Mouse (Mus musculus) thymus, postnatal 10 days (tissue): ENCODE measurements around the gene Gdf1.

Experiments
- DNase-seq, 2 experiments: peaks; one replicate each; pipeline ENCODE4 v3.0.0; 2021; ENCODE audit warnings: low spot score in 2 of 2

Gdf1 gene

DNA sequence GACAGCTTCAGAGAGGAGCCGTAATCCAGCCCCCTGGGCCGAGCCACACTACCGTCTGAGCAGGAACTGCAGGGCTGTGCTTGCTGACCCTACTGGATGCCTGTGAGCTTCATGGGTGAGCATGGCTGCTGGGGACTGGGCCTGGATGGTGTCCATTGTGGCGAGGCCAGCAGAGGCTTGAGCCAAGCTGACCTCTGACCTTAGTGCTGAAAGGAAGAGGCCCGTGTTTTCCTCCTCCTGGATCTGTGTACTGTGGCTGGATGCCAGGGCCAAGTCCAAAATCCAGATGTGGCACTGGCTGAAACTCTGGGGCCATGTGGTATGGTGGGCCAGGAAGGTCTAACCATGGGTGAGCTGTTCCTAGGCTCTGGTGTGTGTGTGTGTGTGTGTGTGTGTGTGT, 34.4 kb downstream of the Gdf1 start:
- DNase-seq, result no peak

GRCm38 (mm10) chr8:70366588-70366987, 37.0 kb downstream of the Gdf1 start:
- DNase-seq, result no peak

DNA sequence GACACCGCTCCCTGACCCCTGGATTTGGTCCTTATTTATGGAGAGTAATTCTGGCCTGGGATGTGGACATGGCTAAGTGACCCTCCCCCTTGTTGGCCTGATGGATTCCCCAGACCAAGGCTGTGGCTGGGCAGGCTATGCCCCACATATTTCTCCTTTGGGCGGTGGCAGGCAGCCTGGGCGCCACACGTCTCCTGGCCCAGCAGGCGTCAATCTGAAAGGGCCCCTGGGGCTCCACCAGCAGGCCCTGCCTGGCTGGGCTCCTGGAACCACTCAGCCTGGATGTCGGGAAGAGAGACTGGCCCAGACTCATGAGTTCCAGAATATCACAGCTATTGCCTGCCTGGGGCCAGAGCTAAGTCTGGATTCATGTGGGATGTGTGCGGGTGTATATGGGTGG, 40.9 kb downstream of the Gdf1 start:
- no peak for DNase-seq

DNA sequence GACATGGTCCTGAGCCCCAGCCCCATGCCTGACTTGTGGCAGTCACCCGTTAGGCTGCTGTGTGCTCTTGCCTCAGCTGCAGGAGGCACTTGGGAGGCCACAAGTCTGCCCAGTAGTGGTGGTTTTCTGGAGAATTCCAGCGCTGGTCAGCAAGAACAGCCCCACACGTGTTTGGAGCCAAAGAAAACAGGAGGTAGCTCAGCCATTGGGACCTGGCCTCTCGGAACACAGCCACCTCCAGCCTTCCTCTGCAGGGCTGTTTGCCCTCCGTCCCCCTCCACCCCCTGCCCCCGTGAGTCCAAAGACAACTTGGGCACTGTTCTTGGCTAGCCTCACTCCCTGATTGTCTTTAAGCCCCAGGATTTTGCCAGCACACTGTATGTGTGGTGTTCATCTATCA, 42.3 kb downstream of the Gdf1 start:
- no peak for DNase-seq

DNA sequence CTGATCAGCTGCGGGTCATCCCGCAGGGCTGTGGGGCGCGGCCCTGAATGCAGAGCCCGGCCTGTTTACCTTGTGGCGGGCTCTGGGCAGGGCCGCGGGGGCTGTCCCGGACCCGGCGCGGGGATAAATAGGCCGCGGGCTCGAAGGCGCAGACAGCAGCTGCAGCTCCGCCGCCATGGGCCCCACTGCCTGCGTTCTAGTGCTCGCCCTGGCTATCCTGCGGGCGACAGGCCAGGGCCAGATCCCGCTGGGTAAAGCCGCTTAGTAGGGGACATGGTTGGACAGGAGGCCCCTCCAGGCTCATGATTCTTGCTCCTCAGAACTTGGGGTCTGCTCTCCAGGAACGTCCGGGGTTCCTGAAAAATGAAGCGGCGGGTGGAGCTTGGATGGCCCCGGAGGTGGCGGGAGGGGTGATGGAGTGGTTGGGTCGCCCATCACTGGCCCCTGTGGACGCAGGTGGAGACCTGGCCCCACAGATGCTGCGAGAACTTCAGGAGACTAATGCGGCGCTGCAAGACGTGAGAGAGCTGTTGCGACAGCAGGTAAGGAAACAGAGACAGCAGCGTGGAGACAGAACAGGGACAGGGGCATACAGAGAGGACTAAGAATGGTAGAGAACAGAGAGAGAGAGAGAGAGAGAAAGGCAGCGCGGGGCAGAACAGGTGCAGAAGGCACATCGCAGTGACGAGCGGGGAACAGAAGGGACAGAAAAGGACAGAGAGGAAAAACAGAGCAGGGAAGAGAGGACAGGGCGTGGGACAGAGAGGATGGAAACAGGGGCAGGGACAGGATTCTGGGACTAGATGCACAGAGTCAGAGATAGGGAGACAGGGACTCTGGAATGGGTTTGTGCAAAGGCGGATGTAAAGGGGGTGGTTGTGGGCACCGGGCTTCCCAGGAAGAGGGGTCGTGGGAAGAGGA, 44.0 kb downstream of the Gdf1 start, which contains the start of gene Comp:
TSS of gene Comp (plus strand) at position 162 of the 921 bp plus-strand sequence.
- no peak for DNase-seq

DNA sequence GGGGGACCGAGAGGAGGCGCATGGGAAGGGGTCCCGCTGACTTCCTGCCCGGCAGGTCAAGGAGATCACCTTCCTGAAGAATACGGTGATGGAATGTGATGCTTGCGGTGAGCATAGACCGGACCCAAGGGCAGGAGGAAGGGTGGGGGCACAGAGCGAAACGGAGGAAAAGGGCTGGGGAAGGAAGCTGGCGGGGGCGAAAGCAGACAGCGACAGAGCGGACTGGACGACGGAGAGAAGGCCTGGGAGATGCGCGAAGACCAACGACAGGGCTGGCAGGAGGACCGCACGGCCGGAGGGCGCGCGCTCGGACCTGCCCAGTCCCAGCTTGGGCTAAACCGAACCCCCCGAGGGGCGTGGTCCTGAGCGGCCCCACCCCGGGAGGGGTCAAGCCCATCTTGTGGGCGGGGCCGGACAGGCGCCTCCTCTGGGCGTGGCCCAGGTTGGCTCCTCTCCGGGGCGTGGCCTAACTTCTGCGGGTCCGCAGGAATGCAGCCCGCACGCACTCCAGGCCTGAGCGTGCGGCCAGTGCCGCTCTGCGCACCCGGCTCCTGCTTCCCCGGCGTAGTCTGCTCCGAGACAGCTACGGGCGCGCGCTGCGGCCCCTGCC, 44.8 kb downstream of the Gdf1 start:
- peak in 1 of 2 experiments; percentile 29 for DNase-seq

DNA sequence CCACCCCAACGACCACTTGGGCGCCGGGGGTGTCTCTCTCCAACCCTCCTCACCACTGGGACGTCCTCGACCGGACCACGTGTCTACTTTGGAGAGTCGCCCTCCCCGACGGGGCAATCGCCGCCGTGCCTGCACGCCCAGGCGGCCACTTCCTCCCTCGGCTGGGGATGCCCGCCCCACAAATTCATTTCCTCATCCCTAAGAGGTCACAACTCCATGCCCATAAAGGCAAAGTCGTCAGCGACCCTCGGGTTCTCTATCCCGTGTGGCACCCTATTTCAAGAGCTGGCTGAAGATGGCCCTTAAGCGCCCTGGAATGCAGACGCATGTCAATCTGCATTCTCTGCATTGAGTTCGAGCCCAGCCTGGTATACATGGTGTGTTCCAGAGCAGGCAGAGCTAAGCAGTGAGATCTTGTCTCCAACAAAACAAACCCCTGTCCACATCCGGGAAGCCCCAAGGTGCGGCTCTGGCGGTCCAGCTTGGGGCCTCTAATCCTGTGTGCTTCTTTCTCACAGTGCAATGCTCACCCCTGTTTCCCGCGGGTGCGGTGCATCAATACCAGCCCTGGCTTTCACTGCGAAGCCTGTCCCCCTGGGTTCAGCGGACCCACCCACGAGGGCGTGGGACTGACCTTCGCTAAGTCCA, 45.7 kb downstream of the Gdf1 start:
- no peak for DNase-seq

- no peak for DNase-seq
These were observed 46.7 kb downstream of the Gdf1 start for GRCm38 (mm10) chr8:70376275-70376741.

DNA sequence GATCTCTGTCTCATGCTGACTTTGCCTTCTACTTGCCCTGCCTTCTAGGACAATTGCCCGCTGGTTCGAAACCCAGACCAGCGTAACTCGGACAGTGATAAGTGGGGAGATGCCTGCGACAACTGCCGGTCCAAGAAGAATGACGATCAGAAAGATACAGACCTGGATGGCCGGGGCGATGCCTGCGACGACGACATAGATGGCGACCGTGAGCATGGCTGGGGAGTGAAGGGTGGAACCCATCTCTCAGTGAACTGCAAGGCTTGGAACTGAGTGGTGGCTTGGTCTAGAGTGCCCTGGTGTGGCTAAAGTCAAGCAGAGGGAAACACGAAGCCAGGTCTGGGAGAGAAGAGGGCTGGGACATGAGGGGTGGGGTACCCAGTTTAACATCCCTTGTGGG, 47.4 kb downstream of the Gdf1 start:
- DNase-seq, result no peak

DNA sequence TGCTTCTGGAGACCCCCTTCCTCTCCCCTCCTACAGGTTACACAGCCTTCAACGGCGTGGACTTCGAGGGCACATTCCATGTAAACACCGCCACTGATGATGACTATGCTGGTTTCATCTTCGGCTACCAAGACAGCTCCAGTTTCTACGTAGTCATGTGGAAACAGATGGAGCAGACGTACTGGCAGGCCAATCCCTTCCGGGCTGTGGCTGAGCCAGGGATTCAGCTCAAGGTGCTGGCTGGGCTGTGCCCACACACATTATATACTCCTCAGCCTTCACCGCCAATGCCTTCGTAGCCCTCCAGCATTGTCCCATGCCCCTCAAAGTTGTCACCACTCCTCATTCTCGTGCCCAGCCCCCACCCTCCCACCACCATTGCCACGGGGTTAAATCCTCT, 50.5 kb downstream of the Gdf1 start:
- DNase-seq, result no peak
